Comparison of ENCODE assay signal across 7 mouse cellular contexts in genomic region chr4:47437365-47438340, GRCm38 (mm10). TPM values are rescaled to one million over a fixed set of nuclear protein-coding genes. Genes with fewer than 3 reads are reported as not detected.
DNase-seq lines count a peak whose midpoint lies in the region; ATAC-seq and TF ChIP-seq lines count a peak whose summit lies in the region.

No protein-coding gene starts in this region.

- TF ChIP-seq POLR2A in small intestine, adult 2 months (IDR thresholded peaks at IDR 0.05; ENCODE audit: low read depth, low read length) = no peak; the same call in 1 of the 2 replicates

- H3K27ac ChIP-seq in embryonic facial prominence, embryonic 12.5 days = peak overlapping the region; percentile 20; the same call in 1 of the 2 replicates
- H3K27ac ChIP-seq in limb, embryonic 10.5 days = peak overlapping the region; percentile 86
- H3K27ac ChIP-seq in midbrain, embryonic 12.5 days (replicated peaks) = peak overlapping the region; percentile 69
- no peak overlapping the region for H3K27ac ChIP-seq in small intestine, adult 2 months (ENCODE audit: insufficient read depth, low read depth, low read length)

- H3K4me1 ChIP-seq in embryonic facial prominence, embryonic 12.5 days = 0 out of 2 replicates have a peak, but pooled peaks cover 6% of the 10 kb centered on the region
- H3K4me1 ChIP-seq in limb, embryonic 10.5 days = peaks cover 32% of the 10 kb centered on the region
- H3K4me1 ChIP-seq in midbrain, embryonic 12.5 days = peaks cover 16% of the 10 kb centered on the region; the same call in 1 of the 2 replicates
- peaks cover 6% of the 10 kb centered on the region for H3K4me1 ChIP-seq in small intestine, adult 2 months (ENCODE audit: control insufficient read depth, insufficient read depth, insufficient read length, low read length)

- H3K9ac ChIP-seq in embryonic facial prominence, embryonic 12.5 days = peak overlapping the region; percentile 58
- peak overlapping the region; percentile 63 for H3K9ac ChIP-seq in midbrain, embryonic 12.5 days (replicated peaks)

- no peaks in the 10 kb centered on the region for H3K27me3 ChIP-seq in embryonic facial prominence, embryonic 12.5 days
- peaks cover 51% of the 10 kb centered on the region for H3K27me3 ChIP-seq in limb, embryonic 10.5 days (ENCODE audit: low read depth, poor library complexity, severe bottlenecking)
- H3K27me3 ChIP-seq in midbrain, embryonic 12.5 days = no peaks in the 10 kb centered on the region
- H3K27me3 ChIP-seq in small intestine, adult 2 months (ENCODE audit: control insufficient read depth, insufficient read depth, low read length) = 0 out of 2 replicates have a peak, but pooled peaks cover 7% of the 10 kb centered on the region

- DNase-seq in adrenal gland, postnatal 36 days = peak; percentile 87 to 88
- peak; percentile 80 to 90 for DNase-seq in heart, adult 18-20 months
- DNase-seq in kidney, adult 18-20 months = peak; percentile 87
- peak; percentile 94 for DNase-seq in limb, embryonic 10.5 days (ENCODE audit: low spot score)

- TF ChIP-seq CTCF in small intestine, adult 2 months (IDR thresholded peaks at IDR 0.05; ENCODE audit: extremely low read depth, insufficient read length, insufficient replicate concordance, low read depth, low read length) = peak; percentile 78; the same call in 1 of the 2 replicates

- H3K4me2 ChIP-seq in embryonic facial prominence, embryonic 12.5 days (replicated peaks) = peak overlapping the region; percentile 79
- peak overlapping the region; percentile 81 for H3K4me2 ChIP-seq in midbrain, embryonic 12.5 days (replicated peaks)

- H3K9me3 ChIP-seq in embryonic facial prominence, embryonic 12.5 days = no peaks in the 10 kb centered on the region
- no peaks in the 10 kb centered on the region for H3K9me3 ChIP-seq in limb, embryonic 10.5 days (replicated peaks)
- no peaks in the 10 kb centered on the region for H3K9me3 ChIP-seq in midbrain, embryonic 12.5 days

- peak; percentile 77 for ATAC-seq in embryonic facial prominence, embryonic 12.5 days (ENCODE audit: insufficient number of reproducible peaks, insufficient read depth, low FRiP score, low TSS enrichment)
- ATAC-seq in midbrain, embryonic 12.5 days (ENCODE audit: low FRiP score, low read depth) = peak; percentile 86

- H3K4me3 ChIP-seq in embryonic facial prominence, embryonic 12.5 days = peak overlapping the region; percentile 47
- peak overlapping the region; percentile 63 for H3K4me3 ChIP-seq in limb, embryonic 10.5 days
- peak overlapping the region; percentile 48 for H3K4me3 ChIP-seq in midbrain, embryonic 12.5 days
- peak overlapping the region; percentile 65 for H3K4me3 ChIP-seq in small intestine, adult 2 months (ENCODE audit: low read depth, low read length)

- 2% methylated on average over 33 of the region's 33 CpGs for WGBS in embryonic facial prominence, embryonic 12.5 days
- WGBS in limb, embryonic 10.5 days = 2% methylated on average over 33 of the region's 33 CpGs
- 2% methylated on average over 33 of the region's 33 CpGs for WGBS in midbrain, embryonic 12.5 days
- WGBS in small intestine, adult 2 months = under 1% methylated on average over 33 of the region's 33 CpGs

- H3K36me3 ChIP-seq in embryonic facial prominence, embryonic 12.5 days = no peaks in the 10 kb centered on the region
- H3K36me3 ChIP-seq in limb, embryonic 10.5 days = no peaks in the 10 kb centered on the region
- no peaks in the 10 kb centered on the region for H3K36me3 ChIP-seq in midbrain, embryonic 12.5 days
- H3K36me3 ChIP-seq in small intestine, adult 2 months (ENCODE audit: control insufficient read depth, insufficient read depth, low read length) = no peaks in the 10 kb centered on the region

RNA-seq across cellular contexts. Expression of gene Alg2, which starts 36.5 kb away (rescaled TPM):
- 100 to 1,000 TPM; 149 to 171 TPM for total RNA-seq in adrenal gland, postnatal 36 days (2021)
- polyA plus RNA-seq in embryonic facial prominence, embryonic 12.5 days (2016; fragmentation: Nextera tagmentation; extraction: Ambion mirVana) = 109 TPM in 2 replicates
- 1 to 10 TPM; 5.0 to 5.3 TPM for total RNA-seq in heart, adult 18-20 months (2021)
- polyA plus RNA-seq in limb, embryonic 10.5 days (2016; fragmentation: Nextera tagmentation; extraction: Ambion mirVana) = 76.8 and 92.2 TPM in 2 replicates
- 161 and 164 TPM in 2 replicates for polyA plus RNA-seq in midbrain, embryonic 12.5 days (2016; fragmentation: Nextera tagmentation; extraction: Ambion mirVana)
- polyA plus RNA-seq in small intestine, adult 2 months (2012; rRNA removed) = 7.1 and 9.6 TPM in 2 replicates

RNA-seq across cellular contexts. Expression of gene Sec61b, which starts 36.8 kb away (rescaled TPM):
- total RNA-seq in adrenal gland, postnatal 36 days (2021) = 100 to 1,000 TPM; 262 to 279 TPM
- 403 and 404 TPM in 2 replicates for polyA plus RNA-seq in embryonic facial prominence, embryonic 12.5 days (2016; fragmentation: Nextera tagmentation; extraction: Ambion mirVana)
- 10 to 100 TPM; 21.5 to 26.4 TPM for total RNA-seq in heart, adult 18-20 months (2021)
- 412 and 434 TPM in 2 replicates for polyA plus RNA-seq in limb, embryonic 10.5 days (2016; fragmentation: Nextera tagmentation; extraction: Ambion mirVana)
- 295 and 325 TPM in 2 replicates for polyA plus RNA-seq in midbrain, embryonic 12.5 days (2016; fragmentation: Nextera tagmentation; extraction: Ambion mirVana)
- 274 and 368 TPM in 2 replicates for polyA plus RNA-seq in small intestine, adult 2 months (2012; rRNA removed)
